Mouse (Mus musculus): ENCODE data around the gene Arl5c.

GRCm38 (mm10) chr11:97949703-97950475 lies 46.1 kb downstream of the Arl5c start:
- TF ChIP-seq CTCF (IDR thresholded peaks at IDR 0.05; ENCODE audit: low read depth): no peak
- no peak for TF ChIP-seq EP300 (optimal IDR thresholded peaks at IDR 0.05)
